Mouse (Mus musculus) heart, postnatal 0 days (tissue): ENCODE data around the gene Gpr37l1. TPM values are rescaled to one million over a fixed set of nuclear protein-coding genes. Genes with fewer than 3 reads are reported as not detected.
A peak's percentile ranks its signal among the peaks of the same experiment; 100 is the strongest.

ENCODE experiments used
- ATAC-seq: fragments of 200-750 bp; cut with Nextera tagmentation; 2 replicates; pipeline ENCODE4 v1.8.0; 2017; ENCODE audit warnings: low read depth, moderate number of reproducible peaks, moderate library complexity; ENCODE audit not compliant: insufficient read depth
- DNase-seq: peaks from one replicate; pipeline ENCODE4 v3.0.0-alpha.2; 2016; ENCODE audit warnings: low spot score
- H3K27ac ChIP-seq: fragments of 300-500 bp; sonication (generic); 2 replicates; pipeline ENCODE4 v1.5.1; 2014; ENCODE audit warnings: low read depth, mild to moderate bottlenecking
- H3K27me3 ChIP-seq: fragments of 300-500 bp; sonication (generic); 2 replicates; pipeline ENCODE4 v1.6.1; 2014; ENCODE audit warnings: low read length, mixed read lengths; ENCODE audit not compliant: control insufficient read depth, insufficient read depth
- H3K36me3 ChIP-seq: fragments of 300-500 bp; sonication (generic); replicated peaks from 2 replicates; pipeline ENCODE4 v1.6.1; 2014; ENCODE audit warnings: low read length, mixed read lengths; ENCODE audit not compliant: control insufficient read depth, insufficient read depth
- H3K4me1 ChIP-seq: fragments of 300-500 bp; sonication (generic); 2 replicates; pipeline ENCODE4 v1.6.1; 2014; ENCODE audit warnings: antibody characterized with exemption; ENCODE audit not compliant: control insufficient read depth, insufficient read depth
- H3K4me2 ChIP-seq: fragments of 300-500 bp; sonication (generic); 2 replicates; pipeline ENCODE4 v1.6.1; 2014; ENCODE audit warnings: low read depth, mild to moderate bottlenecking, low read length, moderate library complexity
- H3K4me3 ChIP-seq: fragments of 300-500 bp; sonication (generic); 2 replicates; pipeline ENCODE4 v1.5.1; 2014; ENCODE audit warnings: low read depth, low read length
- H3K9ac ChIP-seq: fragments of 300-500 bp; sonication (generic); replicated peaks from 2 replicates; pipeline ENCODE4 v1.6.1; 2014; ENCODE audit warnings: low read depth, low read length, mixed read lengths
- H3K9me3 ChIP-seq: fragments of 300-500 bp; sonication (generic); replicated peaks from 2 replicates; pipeline ENCODE4 v1.6.1; 2016; ENCODE audit warnings: low read length; ENCODE audit not compliant: control insufficient read depth
- CTCF ChIP-seq: IDR thresholded peaks from 2 replicates; pipeline ENCODE4 v1.5.1; 2016; ENCODE audit warnings: antibody characterized with exemption, control low read depth, low read depth
- EP300 ChIP-seq: IDR thresholded peaks from 2 replicates; pipeline ENCODE4 v1.6.1; 2016; ENCODE audit warnings: antibody characterized with exemption, low read depth
- WGBS: fragments of 180-500 bp; shearing (Covaris S2); extraction: QIAGEN DNeasy Blood & Tissue Kit; methylation state at CpG from one replicate; pipeline ENCODE4 v1.1.7; 2014; 5-methylcytosine and 5-hydroxymethylcytosine counted together
- polyA plus RNA-seq: library from polyadenylated mRNA; unstranded; fragments of >200 nt; fragmentation: Nextera tagmentation; extraction: Ambion mirVana; gene quantifications from 2 replicates; pipeline ENCODE4 v1.2.1, GENCODE M21; 2015
- total RNA-seq: library from RNA; depleted of rRNA; stranded (reverse); fragments of >200 nt; gene quantifications from 2 replicates; pipeline ENCODE4 v1.2.3, GENCODE M21; 2014; ENCODE audit warnings: low replicate concordance

Gpr37l1 gene
- total and polyA plus RNA-seq, 2 experiments from 2014 or later = not detected

GRCm38 (mm10) chr1:135132473-135132872, 35.0 kb downstream of the Gpr37l1 start, which contains the start of gene Ptpn7:
Ptpn7 (plus strand) TSS chr1:135132700.
- Histone ChIP-seq H3K4me3 (peak within 1 kb of the TSS; percentile 9; the same call in 1 of the 2 replicates), H3K27me3 (peaks cover 25% of the 10 kb centered on the region), H3K36me3 (no peaks in the 10 kb centered on the region), H3K27ac (peak within 1 kb of the TSS; percentile 8; the same call in 1 of the 2 replicates), H3K9me3 (no peaks in the 10 kb centered on the region), H3K4me2 (peak within 1 kb of the TSS; percentile 23; the same call in 1 of the 2 replicates), H3K9ac (no peak within 1 kb of the TSS), H3K4me1 (peaks cover 16% of the 10 kb centered on the region; the same call in 1 of the 2 replicates)
- DNase-seq = peak; percentile 72
- peak; percentile 75 for ATAC-seq
- TF ChIP-seq CTCF (peak; percentile 85), EP300 (no peak)
- WGBS = 7% methylated on average over 10 of the region's 10 CpGs

GRCm38 (mm10) chr1:135131560-135131959, 35.9 kb downstream of the Gpr37l1 start:
- H3K9me3 ChIP-seq = no peaks in the 10 kb centered on the region
- no peak for TF ChIP-seq EP300
- no peak for TF ChIP-seq CTCF
- H3K36me3 ChIP-seq = no peaks in the 10 kb centered on the region
- peaks cover 34% of the 10 kb centered on the region for H3K27me3 ChIP-seq
- DNase-seq (no peak), ATAC-seq (no peak)
- peak overlapping the region; percentile 8; the same call in 1 of the 2 replicates for H3K27ac ChIP-seq
- H3K4me1 ChIP-seq = peaks cover 16% of the 10 kb centered on the region; the same call in 1 of the 2 replicates
- H3K9ac ChIP-seq = no peak overlapping the region
- H3K4me3 ChIP-seq = no peak overlapping the region
- 44% methylated on average over 8 of the region's 8 CpGs for WGBS
- peak overlapping the region; percentile 23; the same call in 1 of the 2 replicates for H3K4me2 ChIP-seq

DNA sequence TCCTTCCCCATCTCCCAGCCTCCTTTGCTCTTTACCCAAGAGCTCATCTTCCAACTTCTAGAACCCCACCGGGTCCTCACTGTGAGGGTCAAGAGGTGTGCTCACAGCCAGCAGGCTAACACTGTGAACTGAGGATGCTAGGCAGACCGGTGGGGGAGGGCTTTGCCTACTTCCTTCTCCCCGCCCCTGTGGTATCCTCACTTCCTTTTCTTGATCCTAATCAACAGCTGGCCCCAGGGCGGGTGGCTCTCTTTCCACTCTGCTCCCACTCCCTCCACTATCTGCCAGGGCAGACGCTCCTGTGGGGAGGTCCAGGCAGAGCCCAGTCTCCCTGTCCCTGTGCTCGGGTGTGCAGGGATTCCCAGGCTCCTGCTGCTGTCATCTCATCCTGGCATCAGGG, 36.4 kb downstream of the Gpr37l1 start:
- peaks cover 18% of the 10 kb centered on the region; the same call in 1 of the 2 replicates for H3K4me1 ChIP-seq
- no peak overlapping the region for H3K4me3 ChIP-seq
- peak overlapping the region; percentile 8; the same call in 1 of the 2 replicates for H3K27ac ChIP-seq
- H3K9ac ChIP-seq = no peak overlapping the region
- WGBS = 16% methylated on average over 6 of the region's 6 CpGs
- H3K4me2 ChIP-seq = peak overlapping the region; percentile 23; the same call in 1 of the 2 replicates
- H3K9me3 ChIP-seq = no peaks in the 10 kb centered on the region
- TF ChIP-seq CTCF = no peak
- TF ChIP-seq EP300 = no peak
- ATAC-seq (0 out of 2 replicates have a peak, but pooled peaks have one; percentile 14), DNase-seq (no peak)
- H3K36me3 ChIP-seq = no peaks in the 10 kb centered on the region
- H3K27me3 ChIP-seq = peaks cover 39% of the 10 kb centered on the region

- ATAC-seq (no peak), DNase-seq (no peak)
- peaks cover 42% of the 10 kb centered on the region for H3K27me3 ChIP-seq
- H3K36me3 ChIP-seq = no peaks in the 10 kb centered on the region
- no peak overlapping the region for H3K4me2 ChIP-seq
- TF ChIP-seq EP300 (no peak), CTCF (no peak)
- H3K4me3 ChIP-seq = no peak overlapping the region
- peaks cover 21% of the 10 kb centered on the region; the same call in 1 of the 2 replicates for H3K4me1 ChIP-seq
- no peak overlapping the region for H3K9ac ChIP-seq
- no peak overlapping the region for H3K27ac ChIP-seq
- 56% methylated on average over 2 of the region's 2 CpGs for WGBS
- no peaks in the 10 kb centered on the region for H3K9me3 ChIP-seq
Observed at GRCm38 (mm10) chr1:135130376-135131018, 37.0 kb downstream of the Gpr37l1 start.

- H3K27me3 ChIP-seq = peaks cover 47% of the 10 kb centered on the region
- peaks cover 21% of the 10 kb centered on the region; the same call in 1 of the 2 replicates for H3K4me1 ChIP-seq
- H3K4me2 ChIP-seq = no peak overlapping the region
- WGBS = 66% methylated on average over 9 of the region's 9 CpGs
- H3K9me3 ChIP-seq = no peaks in the 10 kb centered on the region
- no peak for TF ChIP-seq CTCF
- DNase-seq (no peak), ATAC-seq (no peak)
- H3K4me3 ChIP-seq = no peak overlapping the region
- no peak overlapping the region for H3K9ac ChIP-seq
- H3K36me3 ChIP-seq = no peaks in the 10 kb centered on the region
- H3K27ac ChIP-seq = no peak overlapping the region
Observed at GRCm38 (mm10) chr1:135129543-135130183, 37.8 kb downstream of the Gpr37l1 start.
